Mouse (Mus musculus) small intestine, adult 2 months (tissue): ENCODE measurements around the gene Shbg. TPM values are rescaled to one million over a fixed set of nuclear protein-coding genes. Genes with fewer than 3 reads are reported as not detected.

Source experiments
- H3K27ac ChIP-seq: fragments of 200-500 bp; 2 replicates; pipeline ENCODE4 v1.5.1; 2012; ENCODE audit warnings: low read depth, low read length, control low read depth, inconsistent platforms; ENCODE audit not compliant: insufficient read depth
- H3K27me3 ChIP-seq: fragments of 200-500 bp; 2 replicates; pipeline ENCODE4 v1.6.1; 2012; ENCODE audit warnings: mild to moderate bottlenecking, moderate library complexity, low read length, inconsistent platforms; ENCODE audit not compliant: control insufficient read depth, insufficient read depth
- H3K36me3 ChIP-seq: fragments of 200-500 bp; 2 replicates; pipeline ENCODE4 v1.6.1; 2012; ENCODE audit warnings: mild to moderate bottlenecking, low read length, control low read depth, inconsistent platforms; ENCODE audit not compliant: control insufficient read depth, insufficient read depth
- H3K4me1 ChIP-seq: fragments of 200-500 bp; 2 replicates; pipeline ENCODE4 v1.6.1; 2012; ENCODE audit warnings: low read length, inconsistent platforms, mixed read lengths; ENCODE audit not compliant: control insufficient read depth, insufficient read depth, insufficient read length
- H3K4me3 ChIP-seq: fragments of 200-500 bp; 2 replicates; pipeline ENCODE4 v1.5.1; 2012; ENCODE audit warnings: low read depth, mild to moderate bottlenecking, control low read depth, inconsistent platforms, low read length, moderate library complexity
- CTCF ChIP-seq: fragments of 200-500 bp; IDR thresholded peaks from 2 replicates; pipeline ENCODE4 v1.5.1; 2012; ENCODE audit warnings: low read depth, mild to moderate bottlenecking, control low read depth, inconsistent platforms, low read length, moderate library complexity, mixed read lengths; ENCODE audit not compliant: insufficient replicate concordance, insufficient read length; ENCODE audit errors: extremely low read depth
- POLR2A ChIP-seq: fragments of 200-500 bp; IDR thresholded peaks from 2 replicates; pipeline ENCODE4 v1.6.1; 2012; ENCODE audit warnings: low read depth, mild to moderate bottlenecking, control low read depth, inconsistent platforms, low read length, moderate library complexity
- WGBS: fragments of 180-500 bp; shearing (Covaris S2); methylation state at CpG from one replicate; pipeline ENCODE4 v1.1.7; 2018; 5-methylcytosine and 5-hydroxymethylcytosine counted together
- polyA plus RNA-seq: library from polyadenylated mRNA; depleted of rRNA; stranded (reverse); fragments of >200 nt; gene quantifications from 2 replicates; pipeline ENCODE4 v1.2.3, GENCODE M21; 2012; rRNA removed

Gene Shbg
- not detected in 2 replicates for polyA plus RNA-seq

DNA sequence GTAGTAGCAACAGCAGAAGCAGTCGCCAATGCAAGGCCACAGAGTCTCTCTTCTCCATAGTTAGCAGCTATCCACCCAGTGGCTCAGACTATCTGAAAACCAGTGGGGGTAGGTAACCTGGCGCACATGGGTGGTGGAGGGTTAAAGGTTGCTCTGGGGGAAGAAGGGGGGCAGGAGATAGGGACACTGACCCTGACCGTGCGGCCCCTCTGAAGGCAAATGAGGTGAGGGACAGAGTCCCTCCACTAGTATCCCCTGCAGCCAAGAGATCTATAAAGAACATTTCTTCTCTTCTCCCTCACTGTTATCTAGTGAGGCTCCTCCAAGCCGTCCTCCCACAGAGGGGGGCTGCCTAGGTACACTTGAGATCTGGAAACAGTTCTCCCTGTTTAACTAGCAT lies at the start of gene Shbg:
Gene Shbg, minus strand, starts transcription at position 101 of the 400 bp plus-strand sequence.
- WGBS, result 55% methylated on average over 5 of the region's 5 CpGs
- Histone ChIP-seq H3K27ac (no peak within 1 kb of the TSS), H3K4me1 (peaks cover 12% of the 10 kb centered on the region; the same call in 1 of the 2 replicates), H3K27me3 (no peaks in the 10 kb centered on the region), H3K4me3 (no peak within 1 kb of the TSS), H3K36me3 (no peaks in the 10 kb centered on the region)
- no peak for TF ChIP-seq CTCF
- no peak for TF ChIP-seq POLR2A

DNA sequence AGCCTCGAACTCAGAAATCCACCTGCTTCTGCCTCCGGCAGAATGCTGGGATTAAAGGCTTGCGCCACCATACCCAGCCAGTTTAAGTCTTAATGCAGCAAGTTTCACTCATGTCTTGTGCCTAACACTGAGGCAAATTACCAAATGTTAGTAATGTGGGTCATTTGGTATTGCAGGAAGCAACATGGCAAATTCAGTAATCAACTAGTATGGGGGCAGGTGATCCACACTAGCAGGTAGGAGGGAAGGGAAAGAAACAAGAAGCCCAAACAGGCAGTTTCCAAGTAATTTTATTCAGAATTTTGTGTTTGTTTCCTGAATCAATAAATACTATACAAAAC lies 48.9 kb upstream of the Shbg start:
- 83% methylated on average over 3 of the region's 3 CpGs for WGBS
- H3K4me3 ChIP-seq, result no peak overlapping the region
- H3K27me3 ChIP-seq, result no peaks in the 10 kb centered on the region
- no peak for TF ChIP-seq CTCF
- no peak for TF ChIP-seq POLR2A
- no peak overlapping the region for H3K27ac ChIP-seq
- peaks cover 5% of the 10 kb centered on the region for H3K4me1 ChIP-seq
- H3K36me3 ChIP-seq, result peaks cover 38% of the 10 kb centered on the region

DNA sequence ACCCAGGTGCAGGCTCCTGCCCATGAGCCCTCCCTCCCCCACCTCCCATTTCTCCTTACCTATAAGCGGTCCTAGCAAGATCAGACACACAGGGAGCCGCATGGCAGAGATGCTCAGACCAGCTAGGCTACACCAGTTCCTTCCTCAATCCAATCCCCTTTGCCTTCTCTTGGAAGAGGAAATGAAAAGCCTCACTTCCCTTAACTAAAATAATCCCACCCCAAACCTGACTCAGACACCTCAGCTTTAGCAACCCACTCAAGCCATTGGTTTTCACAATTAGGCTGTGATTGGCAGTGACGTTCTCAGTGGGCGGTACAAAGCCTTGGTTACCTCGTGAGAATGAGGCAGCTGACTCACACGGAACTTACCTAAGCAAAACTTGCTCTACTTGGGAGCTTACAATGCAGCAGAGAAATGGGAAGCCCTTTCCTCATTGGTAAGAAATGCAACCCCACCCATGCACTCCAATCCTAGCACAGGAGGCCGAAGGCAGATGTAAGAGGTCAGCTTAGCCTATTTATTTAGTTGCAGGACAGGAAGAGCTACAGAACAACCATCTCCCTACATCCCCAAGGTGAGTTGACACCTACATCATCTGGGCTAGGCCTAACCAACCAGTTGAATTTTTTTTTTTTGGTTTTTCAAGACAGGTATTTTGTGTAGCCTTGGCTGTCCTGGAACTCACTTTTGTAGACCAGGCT lies 48.4 kb upstream of the Shbg start, which contains the start of gene Cd68:
Gene Cd68, minus strand, starts transcription at position 193 of the 704 bp plus-strand sequence.
- TF ChIP-seq POLR2A (no peak), CTCF (no peak)
- 37% methylated on average over 7 of the region's 7 CpGs for WGBS
- Histone ChIP-seq H3K27me3 (no peaks in the 10 kb centered on the region), H3K4me1 (peaks cover 7% of the 10 kb centered on the region), H3K36me3 (peaks cover 38% of the 10 kb centered on the region), H3K27ac (peak within 1 kb of the TSS; percentile 1; the same call in 1 of the 2 replicates), H3K4me3 (peak within 1 kb of the TSS; percentile 25)

DNA sequence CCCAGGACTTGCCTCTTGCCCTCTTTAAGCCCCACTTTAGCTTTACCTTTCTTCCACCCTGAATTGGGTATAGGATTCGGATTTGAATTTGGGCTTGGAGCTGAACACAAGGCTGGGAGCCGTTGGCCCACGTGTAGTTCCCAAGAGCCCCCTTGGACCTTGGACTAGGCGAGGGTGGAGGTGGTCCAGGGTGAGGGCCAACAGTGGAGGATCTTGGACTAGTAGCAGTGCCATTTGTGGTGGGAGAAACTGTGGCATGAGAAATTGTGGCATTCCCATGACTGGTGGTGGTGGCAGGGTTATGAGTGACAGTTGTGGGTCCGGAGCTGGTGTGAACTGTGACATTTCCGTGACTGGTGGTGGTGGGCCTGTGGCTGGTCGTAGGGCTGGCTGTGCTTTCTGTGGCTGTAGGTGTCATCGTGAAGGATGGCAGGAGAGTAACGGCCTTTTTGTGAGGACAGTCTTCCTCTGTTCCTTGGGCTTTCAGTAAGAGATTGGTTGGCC lies 47.8 kb upstream of the Shbg start:
- Histone ChIP-seq H3K4me3 (peak overlapping the region; percentile 25), H3K4me1 (peaks cover 7% of the 10 kb centered on the region), H3K27me3 (no peaks in the 10 kb centered on the region), H3K27ac (peak overlapping the region; percentile 1; the same call in 1 of the 2 replicates), H3K36me3 (peaks cover 34% of the 10 kb centered on the region)
- 65% methylated on average over 9 of the region's 9 CpGs for WGBS
- no peak for TF ChIP-seq CTCF
- no peak for TF ChIP-seq POLR2A

DNA sequence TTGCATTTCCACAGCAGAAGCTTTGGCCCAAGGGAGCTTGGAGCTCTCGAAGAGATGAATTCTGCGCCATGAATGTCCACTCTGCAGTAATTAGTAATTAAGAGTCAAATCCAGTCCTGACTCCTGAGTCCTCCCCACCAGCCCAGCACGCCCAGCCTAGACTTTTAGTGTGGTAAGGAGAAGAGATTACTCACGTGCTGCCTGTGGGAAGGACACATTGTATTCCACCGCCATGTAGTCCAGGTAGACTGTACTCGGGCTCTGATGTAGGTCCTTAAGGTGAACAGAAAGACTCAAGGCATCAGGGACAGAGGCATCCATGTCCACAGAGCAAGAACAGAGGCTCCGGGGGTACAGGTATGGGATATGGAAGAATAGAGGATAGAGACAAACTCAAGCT lies 47.1 kb upstream of the Shbg start:
- H3K4me3 ChIP-seq, result no peak overlapping the region
- H3K27me3 ChIP-seq, result no peaks in the 10 kb centered on the region
- peaks cover 31% of the 10 kb centered on the region for H3K36me3 ChIP-seq
- no peak overlapping the region for H3K27ac ChIP-seq
- WGBS, result 84% methylated on average over 7 of the region's 7 CpGs
- no peak for TF ChIP-seq POLR2A
- TF ChIP-seq CTCF, result no peak
- peaks cover 7% of the 10 kb centered on the region for H3K4me1 ChIP-seq

DNA sequence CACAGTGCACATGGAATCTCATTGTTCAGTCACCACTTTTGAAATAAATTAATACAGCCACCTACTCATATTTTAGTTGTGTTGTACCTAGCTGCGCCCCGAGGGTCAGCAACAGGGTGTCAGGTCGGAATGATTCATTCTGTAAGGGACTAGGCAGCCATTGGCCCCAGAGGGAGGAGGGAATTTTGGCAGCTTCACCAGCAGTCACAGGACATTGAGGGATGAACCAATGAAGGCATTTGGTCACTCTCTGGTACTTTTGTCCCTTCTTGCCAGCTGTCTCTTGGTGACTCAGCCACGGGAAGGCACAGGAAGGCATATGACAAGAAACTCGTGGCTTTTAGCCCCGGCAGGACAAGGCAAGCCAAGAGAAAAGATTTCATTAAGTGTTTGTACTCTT lies 46.1 kb upstream of the Shbg start:
- Histone ChIP-seq H3K4me3 (no peak overlapping the region), H3K4me1 (peaks cover 7% of the 10 kb centered on the region), H3K27ac (no peak overlapping the region), H3K36me3 (peaks cover 22% of the 10 kb centered on the region), H3K27me3 (no peaks in the 10 kb centered on the region)
- 78% methylated on average over 6 of the region's 6 CpGs for WGBS
- no peak for TF ChIP-seq CTCF
- no peak for TF ChIP-seq POLR2A

GRCm38 (mm10) chr11:69662967-69663671 lies 45.4 kb upstream of the Shbg start:
- H3K4me3 ChIP-seq, result peak overlapping the region; percentile 72
- peaks cover 7% of the 10 kb centered on the region for H3K4me1 ChIP-seq
- TF ChIP-seq CTCF (no peak), POLR2A (no peak)
- H3K36me3 ChIP-seq, result peaks cover 21% of the 10 kb centered on the region
- 59% methylated on average over 13 of the region's 13 CpGs for WGBS
- H3K27me3 ChIP-seq, result no peaks in the 10 kb centered on the region
- H3K27ac ChIP-seq, result peak overlapping the region; percentile 98
